Mouse (Mus musculus) intestine, embryonic 14.5 days (tissue): Measurements from ENCODE around the gene Plekha6. TPM values are rescaled to one million over a fixed set of nuclear protein-coding genes. Genes with fewer than 3 reads are reported as not detected.

Experiments
- ATAC-seq: fragments of 200-750 bp; cut with Nextera tagmentation; replicated peaks from 2 replicates; pipeline ENCODE4 v1.8.0; 2017; ENCODE audit warnings: low read depth, moderate number of reproducible peaks, moderate TSS enrichment, moderate library complexity; ENCODE audit not compliant: low FRiP score, low TSS enrichment
- DNase-seq: peaks from one replicate; pipeline ENCODE4 v3.0.0-alpha.2; 2018; ENCODE audit warnings: low spot score
- H3K27ac ChIP-seq: fragments of 300-500 bp; sonication (generic); 2 replicates; pipeline ENCODE4 v1.5.1; 2014; ENCODE audit warnings: low read depth, mild to moderate bottlenecking, control low read depth
- H3K27me3 ChIP-seq: fragments of 300-500 bp; sonication (generic); replicated peaks from 2 replicates; pipeline ENCODE4 v1.6.1; 2014; ENCODE audit warnings: low read length, control low read depth; ENCODE audit not compliant: control insufficient read depth, insufficient read depth
- H3K36me3 ChIP-seq: fragments of 300-500 bp; sonication (generic); 2 replicates; pipeline ENCODE4 v1.6.1; 2014; ENCODE audit warnings: low read length, control low read depth; ENCODE audit not compliant: control insufficient read depth, insufficient read depth
- H3K4me1 ChIP-seq: fragments of 300-500 bp; sonication (generic); replicated peaks from 2 replicates; pipeline ENCODE4 v1.6.1; 2014; ENCODE audit warnings: low read length, control low read depth, mixed read lengths; ENCODE audit not compliant: control insufficient read depth, insufficient read depth
- H3K4me2 ChIP-seq: fragments of 300-500 bp; sonication (generic); 2 replicates; pipeline ENCODE4 v1.6.1; 2014; ENCODE audit warnings: low read length
- H3K4me3 ChIP-seq: fragments of 300-500 bp; sonication (generic); 2 replicates; pipeline ENCODE4 v1.5.1; 2014; ENCODE audit warnings: low read depth, low read length, control low read depth, mixed read lengths
- H3K9ac ChIP-seq: fragments of 300-500 bp; sonication (generic); 2 replicates; pipeline ENCODE4 v1.6.1; 2014; ENCODE audit warnings: mild to moderate bottlenecking, low read length
- H3K9me3 ChIP-seq: fragments of 300-500 bp; sonication (generic); 2 replicates; pipeline ENCODE4 v1.6.1; 2016; ENCODE audit warnings: low read length, control low read depth; ENCODE audit not compliant: control insufficient read depth
- WGBS: fragments of 180-500 bp; shearing (Covaris S2); extraction: QIAGEN DNeasy Blood & Tissue Kit; methylation state at CpG from one replicate; pipeline ENCODE4 v1.1.7; 2014; 5-methylcytosine and 5-hydroxymethylcytosine counted together
- polyA plus RNA-seq: library from polyadenylated mRNA; unstranded; fragments of >200 nt; fragmentation: Nextera tagmentation; extraction: Ambion mirVana; gene quantifications from 2 replicates; pipeline ENCODE4 v1.2.1, GENCODE M21; 2014

The Plekha6 gene
- polyA plus RNA-seq, 1 experiment from 2014 or later = 15.9 TPM

DNA sequence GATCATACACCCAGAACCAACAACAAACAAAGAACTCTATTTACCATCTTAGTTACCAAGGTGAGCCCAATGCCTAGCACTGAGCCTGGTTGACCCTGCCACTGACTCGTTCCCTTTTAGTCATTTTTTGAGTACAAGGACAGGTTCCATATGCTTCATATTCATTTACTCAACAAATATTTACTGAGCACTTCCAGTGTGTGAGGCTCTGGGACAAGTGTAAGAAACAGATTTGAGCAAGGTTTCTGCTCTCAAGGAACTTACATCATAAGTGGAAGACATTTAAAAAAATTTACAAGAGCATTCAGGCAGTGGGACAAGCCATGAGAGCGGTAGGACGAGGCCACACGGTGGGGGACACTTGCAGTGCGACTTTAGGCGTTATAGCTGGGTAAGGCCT is 8.7 kb upstream of the Plekha6 start:
- ATAC-seq (no peak), DNase-seq (no peak)
- 81% methylated on average over 6 of the region's 6 CpGs for WGBS
- Histone ChIP-seq H3K9me3 (no peaks in the 10 kb centered on the region), H3K4me1 (no peaks in the 10 kb centered on the region; the same call in 1 of the 2 replicates), H3K27ac (no peak overlapping the region), H3K27me3 (0 out of 2 replicates have a peak, but pooled peaks cover under 1% of the 10 kb centered on the region), H3K4me2 (no peak overlapping the region), H3K9ac (no peak overlapping the region), H3K36me3 (no peaks in the 10 kb centered on the region), H3K4me3 (no peak overlapping the region)

DNA sequence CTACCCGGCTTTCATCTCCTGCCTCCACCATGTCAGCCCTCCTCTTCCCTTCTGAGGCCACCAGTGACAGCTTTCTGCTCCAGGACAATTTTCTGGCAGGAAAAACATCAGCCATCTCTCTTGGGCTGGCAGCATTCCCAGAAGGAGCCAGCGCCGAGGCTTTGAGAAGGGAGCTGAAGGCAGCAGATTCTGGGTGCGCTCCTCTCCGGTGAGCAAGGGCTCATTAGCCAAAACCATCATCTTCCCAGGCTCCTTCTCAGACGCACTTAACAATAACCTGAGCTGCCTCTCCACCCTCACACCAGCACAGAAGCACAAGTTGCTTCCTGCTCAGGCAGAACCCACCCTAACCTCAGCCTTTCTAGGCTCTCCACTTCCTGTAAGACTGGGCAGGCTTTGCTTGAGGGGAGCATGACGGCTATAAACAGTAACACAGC is 4.9 kb upstream of the Plekha6 start:
- ATAC-seq = no peak
- Histone ChIP-seq H3K9me3 (no peaks in the 10 kb centered on the region), H3K27ac (no peak overlapping the region), H3K4me1 (peaks cover 10% of the 10 kb centered on the region; the same call in 1 of the 2 replicates), H3K27me3 (peaks cover 28% of the 10 kb centered on the region), H3K4me2 (peak overlapping the region; percentile 3; the same call in 1 of the 2 replicates), H3K4me3 (no peak overlapping the region), H3K36me3 (no peaks in the 10 kb centered on the region), H3K9ac (no peak overlapping the region)
- DNase-seq = peak; percentile 63
- 24% methylated on average over 7 of the region's 7 CpGs for WGBS

DNA sequence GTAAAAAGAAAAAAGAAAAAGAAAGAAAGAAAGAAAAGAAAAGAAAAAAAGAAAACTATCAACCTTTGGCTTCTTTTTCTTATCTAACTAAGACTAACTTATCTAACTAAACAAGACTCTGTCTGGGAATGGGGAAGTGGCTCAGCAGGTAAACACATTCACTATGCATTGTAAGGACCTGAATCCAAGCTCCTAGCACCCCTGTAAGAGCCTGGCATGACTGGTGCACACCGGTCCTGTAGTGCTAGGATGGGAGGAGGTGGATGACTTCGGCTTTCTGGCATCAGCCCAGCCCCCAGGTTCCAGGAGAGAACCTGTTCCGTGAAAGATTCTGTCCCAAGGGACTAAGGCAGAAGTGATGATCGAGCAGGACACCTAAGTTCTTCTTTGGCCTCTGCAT is 2.5 kb upstream of the Plekha6 start:
- peaks cover 10% of the 10 kb centered on the region for H3K4me1 ChIP-seq
- no peak overlapping the region for H3K4me3 ChIP-seq
- DNase-seq = no peak
- ATAC-seq = no peak
- no peak overlapping the region for H3K27ac ChIP-seq
- no peaks in the 10 kb centered on the region for H3K36me3 ChIP-seq
- H3K27me3 ChIP-seq = peaks cover 37% of the 10 kb centered on the region
- no peak overlapping the region for H3K9ac ChIP-seq
- H3K9me3 ChIP-seq = no peaks in the 10 kb centered on the region
- WGBS = 53% methylated on average over 4 of the region's 4 CpGs
- no peak overlapping the region for H3K4me2 ChIP-seq

DNA sequence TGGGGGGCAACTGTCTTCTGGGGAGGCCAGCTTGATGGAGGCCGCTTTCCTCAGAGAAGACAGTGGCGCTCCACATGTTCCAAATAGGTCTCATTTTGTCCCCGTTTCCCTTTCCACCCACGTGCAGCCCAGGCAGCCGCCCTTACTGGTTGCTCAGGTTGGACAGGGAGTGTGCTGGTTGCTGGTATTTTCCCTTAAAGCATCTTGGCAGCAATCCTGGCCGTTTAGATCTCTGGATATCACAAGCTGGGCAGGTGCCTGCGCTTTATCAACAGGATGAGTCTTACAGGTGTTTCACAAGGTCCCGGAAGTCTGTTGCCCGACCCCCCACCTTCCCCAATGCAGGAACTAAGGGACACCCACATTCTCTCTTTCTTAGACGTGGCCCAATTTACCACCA is 2.0 kb upstream of the Plekha6 start:
- no peak overlapping the region for H3K27ac ChIP-seq
- WGBS = 59% methylated on average over 10 of the region's 10 CpGs
- no peak for ATAC-seq
- H3K4me3 ChIP-seq = no peak overlapping the region
- H3K4me1 ChIP-seq = peaks cover 10% of the 10 kb centered on the region
- DNase-seq = no peak
- H3K9ac ChIP-seq = no peak overlapping the region
- H3K36me3 ChIP-seq = no peaks in the 10 kb centered on the region
- H3K4me2 ChIP-seq = no peak overlapping the region
- no peaks in the 10 kb centered on the region for H3K9me3 ChIP-seq
- H3K27me3 ChIP-seq = peaks cover 41% of the 10 kb centered on the region

DNA sequence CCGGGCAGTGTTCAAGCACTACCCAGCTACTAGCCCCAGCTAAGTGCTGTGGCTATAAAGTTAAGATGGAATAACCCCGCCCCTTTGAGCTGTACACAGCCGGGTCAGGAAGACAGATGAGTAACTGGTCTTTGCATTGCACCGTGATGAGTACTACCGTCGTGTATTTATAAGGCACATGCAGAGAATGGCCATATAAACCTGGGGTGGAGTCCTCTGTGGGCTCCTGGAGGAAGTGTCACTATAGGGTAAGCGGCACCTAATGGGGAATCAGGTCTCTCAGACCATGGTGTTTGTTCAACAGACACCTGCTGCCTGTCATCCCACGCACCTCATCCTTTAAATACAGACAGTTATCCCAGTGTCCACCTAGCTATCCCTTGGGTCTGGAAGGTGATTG is 1.0 kb upstream of the Plekha6 start:
- H3K4me1 ChIP-seq = peaks cover 10% of the 10 kb centered on the region
- DNase-seq (no peak), ATAC-seq (no peak)
- H3K9ac ChIP-seq = no peak overlapping the region
- H3K4me3 ChIP-seq = peak overlapping the region; percentile 50
- no peak overlapping the region for H3K27ac ChIP-seq
- no peaks in the 10 kb centered on the region for H3K9me3 ChIP-seq
- H3K36me3 ChIP-seq = no peaks in the 10 kb centered on the region
- 34% methylated on average over 8 of the region's 8 CpGs for WGBS
- H3K4me2 ChIP-seq = peak overlapping the region; percentile 67
- peaks cover 42% of the 10 kb centered on the region for H3K27me3 ChIP-seq

DNA sequence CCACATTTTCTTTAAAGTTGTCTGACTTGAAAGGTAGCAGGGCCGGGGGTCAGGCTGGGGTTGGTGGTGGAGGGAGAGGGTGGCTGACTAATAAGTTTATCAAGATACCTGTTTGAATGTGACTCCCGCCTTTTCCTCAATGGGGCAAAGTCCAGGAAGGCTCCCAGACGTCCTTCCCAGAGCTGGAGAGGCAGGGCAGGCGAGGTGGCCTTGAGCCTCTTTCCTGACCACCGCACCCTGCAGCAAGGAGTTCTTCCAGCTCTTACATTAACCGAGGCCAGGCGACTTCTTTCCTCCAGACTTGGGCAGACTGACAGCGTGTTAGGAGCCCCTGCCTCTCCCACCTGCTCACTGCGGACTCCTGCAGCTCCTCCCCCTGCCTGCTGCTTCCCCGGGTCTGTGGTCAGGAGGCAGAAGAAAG is 591 bp downstream of the Plekha6 start:
- H3K36me3 ChIP-seq = no peaks in the 10 kb centered on the region
- H3K27ac ChIP-seq = peak overlapping the region; percentile 77
- H3K9me3 ChIP-seq = no peaks in the 10 kb centered on the region
- H3K4me1 ChIP-seq = peaks cover 14% of the 10 kb centered on the region
- H3K27me3 ChIP-seq = peaks cover 42% of the 10 kb centered on the region
- WGBS = 4% methylated on average over 10 of the region's 10 CpGs
- ATAC-seq = peak; percentile 76
- peak overlapping the region; percentile 50 for H3K4me3 ChIP-seq
- peak; percentile 80 for DNase-seq
- peak overlapping the region; percentile 58; the same call in 1 of the 2 replicates for H3K9ac ChIP-seq
- peak overlapping the region; percentile 67 for H3K4me2 ChIP-seq

DNA sequence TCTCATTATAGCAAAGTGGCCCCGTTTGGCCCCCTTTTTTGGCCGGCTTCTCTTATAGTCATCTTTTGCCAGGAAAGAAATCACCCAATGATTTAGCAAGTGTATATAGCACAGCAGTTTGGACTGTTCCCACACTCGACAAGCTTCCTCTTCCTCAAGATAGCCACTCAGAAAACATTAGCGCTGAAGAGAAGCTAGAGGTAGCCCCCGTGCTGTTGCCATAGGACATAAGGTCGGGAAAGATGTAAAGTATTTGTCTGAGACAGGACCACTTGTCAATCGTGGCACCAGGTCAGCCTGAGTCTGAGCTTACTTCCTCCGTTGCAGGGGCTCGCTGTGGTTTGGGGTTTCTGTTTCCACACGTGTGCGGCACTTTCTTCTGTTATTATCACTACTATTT is 1.1 kb downstream of the Plekha6 start:
- H3K9ac ChIP-seq = no peak overlapping the region
- 24% methylated on average over 11 of the region's 11 CpGs for WGBS
- DNase-seq (no peak), ATAC-seq (no peak)
- H3K27ac ChIP-seq = peak overlapping the region; percentile 77; the same call in 1 of the 2 replicates
- H3K4me2 ChIP-seq = peak overlapping the region; percentile 67
- no peaks in the 10 kb centered on the region for H3K9me3 ChIP-seq
- peaks cover 14% of the 10 kb centered on the region for H3K4me1 ChIP-seq
- peaks cover 42% of the 10 kb centered on the region for H3K27me3 ChIP-seq
- no peaks in the 10 kb centered on the region for H3K36me3 ChIP-seq
- H3K4me3 ChIP-seq = peak overlapping the region; percentile 50

DNA sequence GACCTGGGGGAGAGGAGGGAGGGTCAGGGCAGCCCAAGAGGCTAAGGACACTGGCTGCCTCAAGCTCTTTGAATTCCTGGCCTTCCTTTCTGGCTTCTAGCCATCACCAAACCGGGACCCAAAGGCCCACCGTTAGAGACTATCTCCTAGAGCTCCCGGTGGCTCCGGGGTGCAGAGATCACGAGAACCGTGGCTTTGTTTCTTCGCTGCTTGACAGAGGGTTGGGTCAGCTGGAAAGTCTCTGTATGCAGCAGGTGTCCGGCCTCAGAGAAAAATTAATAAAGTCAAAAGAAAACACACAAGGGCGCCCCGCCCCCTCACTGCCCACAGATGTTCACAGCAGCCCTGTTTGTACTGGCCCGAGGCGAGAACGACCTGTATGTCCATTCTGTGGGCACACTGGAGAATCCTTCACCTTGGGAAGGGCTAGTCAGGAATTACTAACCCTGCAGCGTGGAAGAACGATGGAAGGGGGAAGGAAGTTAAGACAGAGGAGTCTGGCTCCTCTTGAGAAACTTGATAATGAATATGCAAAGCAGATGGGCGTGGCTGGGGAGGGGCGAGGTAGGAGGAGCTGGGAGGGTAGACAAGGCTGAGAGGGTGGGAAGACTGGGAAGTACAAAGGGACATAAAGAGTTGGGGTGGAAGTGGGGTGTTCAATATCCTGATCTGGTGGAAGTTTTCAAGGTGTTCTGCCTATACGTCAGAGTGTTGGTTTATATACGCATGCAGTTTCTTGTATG is 4.5 kb downstream of the Plekha6 start:
- DNase-seq = no peak
- Histone ChIP-seq H3K4me1 (peaks cover 8% of the 10 kb centered on the region), H3K4me3 (no peak overlapping the region), H3K4me2 (0 out of 2 replicates have a peak overlapping the region, but pooled peaks have one; percentile 14), H3K9ac (no peak overlapping the region), H3K9me3 (no peaks in the 10 kb centered on the region), H3K36me3 (no peaks in the 10 kb centered on the region), H3K27me3 (peaks cover 19% of the 10 kb centered on the region), H3K27ac (no peak overlapping the region)
- no peak for ATAC-seq
- WGBS = 37% methylated on average over 19 of the region's 19 CpGs

DNA sequence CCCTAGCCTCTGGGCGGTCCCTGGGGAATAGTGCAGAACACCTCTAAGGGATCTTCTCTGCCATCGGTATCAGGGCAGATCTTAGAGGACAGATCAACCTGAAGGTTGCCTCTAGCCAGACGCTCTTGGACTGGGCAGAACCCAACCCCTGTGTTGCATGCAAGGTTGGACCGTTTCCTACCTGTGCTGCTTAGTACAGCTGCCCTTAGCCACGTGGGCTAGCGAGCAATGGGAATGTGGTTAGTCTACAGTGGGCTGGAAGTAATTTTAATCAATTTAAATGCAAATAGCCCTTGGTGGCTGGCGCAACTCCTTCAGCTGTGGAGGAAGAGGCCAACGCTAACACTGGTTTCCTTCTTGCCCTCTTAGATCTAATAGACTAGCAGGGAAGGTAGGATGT is 6.2 kb downstream of the Plekha6 start:
- Histone ChIP-seq H3K9me3 (no peaks in the 10 kb centered on the region), H3K36me3 (no peaks in the 10 kb centered on the region), H3K4me3 (no peak overlapping the region), H3K4me2 (no peak overlapping the region), H3K27ac (no peak overlapping the region), H3K9ac (no peak overlapping the region), H3K27me3 (peaks cover 6% of the 10 kb centered on the region; the same call in 1 of the 2 replicates), H3K4me1 (peaks cover 4% of the 10 kb centered on the region; the same call in 1 of the 2 replicates)
- ATAC-seq (no peak), DNase-seq (no peak)
- 82% methylated on average over 8 of the region's 8 CpGs for WGBS
